Mouse (Mus musculus) cerebellum, adult 2 months (tissue): ENCODE data around the gene Fam71f1.

Experiments
- CTCF ChIP-seq: fragments of 200-500 bp; IDR thresholded peaks from 2 replicates; pipeline ENCODE4 v1.5.1; 2011; ENCODE audit warnings: low read depth, mild to moderate bottlenecking, control low read depth, low read length, moderate library complexity, borderline replicate concordance; ENCODE audit not compliant: insufficient read depth
- POLR2A ChIP-seq: fragments of 200-500 bp; IDR thresholded peaks from 2 replicates; pipeline ENCODE4 v1.6.1; 2011; ENCODE audit warnings: low read length, control low read depth, borderline replicate concordance; ENCODE audit not compliant: insufficient read depth

DNA sequence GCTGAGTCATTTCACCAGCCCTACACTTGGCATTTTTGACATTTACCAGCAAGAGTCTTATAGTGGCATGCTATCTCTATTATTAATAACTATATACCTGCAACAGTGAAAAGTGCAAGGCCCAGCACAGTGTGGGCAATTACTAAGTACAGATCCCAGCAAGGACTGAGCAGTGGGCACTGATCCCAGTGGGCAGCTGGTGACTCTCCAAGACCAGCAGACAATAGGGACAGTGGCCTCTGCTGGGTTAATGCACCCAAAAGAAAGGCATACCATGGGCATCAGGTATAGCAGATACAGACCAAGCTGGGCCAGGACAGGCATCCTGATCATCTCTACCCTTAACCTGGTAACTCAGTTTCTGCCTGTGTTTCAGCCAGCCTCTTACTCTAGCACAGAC lies 15.7 kb upstream of the Fam71f1 start:
- TF ChIP-seq CTCF (no peak), POLR2A (no peak)
